7 mouse cellular contexts compared by ENCODE assay signal in genomic region chr14:60771057-60771456, GRCm38 (mm10). TPM values are rescaled to one million over a fixed set of nuclear protein-coding genes. Genes with fewer than 3 reads are reported as not detected.
DNase-seq lines count a peak whose midpoint lies in the region; ATAC-seq and TF ChIP-seq lines count a peak whose summit lies in the region.

No protein-coding gene starts in this region.

- 7% methylated on average over 8 of the region's 8 CpGs for WGBS in midbrain, embryonic 11.5 days
- under 1% methylated on average over 8 of the region's 8 CpGs for WGBS in small intestine, adult 2 months

- peak overlapping the region; percentile 30; the same call in 1 of the 2 replicates for H3K9ac ChIP-seq in midbrain, embryonic 11.5 days (ENCODE audit: low read length)

- intact Hi-C loops in gastrocnemius, postnatal 36 days (cut with DNase I): loop anchor here (1.0 to 5.0 kb wide), 2 partner anchors 60 to 244 kb away; no protein-coding TSS in a partner anchor
- intact Hi-C loops in left cerebral cortex, postnatal 4 days (cut with DNase I): loop anchor here (5.0 kb wide), 1 partner anchor 259 kb away; no protein-coding TSS in a partner anchor

- no peaks in the 10 kb centered on the region for H3K9me3 ChIP-seq in midbrain, embryonic 11.5 days (ENCODE audit: control insufficient read depth, low read length)

- no peaks in the 10 kb centered on the region for H3K4me1 ChIP-seq in midbrain, embryonic 11.5 days (ENCODE audit: control insufficient read depth, insufficient read depth, low read length)
- no peaks in the 10 kb centered on the region for H3K4me1 ChIP-seq in small intestine, adult 2 months (ENCODE audit: control insufficient read depth, insufficient read depth, insufficient read length, low read length)

- peak; percentile 99; the same call in 1 of the 2 replicates for TF ChIP-seq CTCF in small intestine, adult 2 months (IDR thresholded peaks at IDR 0.05; ENCODE audit: extremely low read depth, insufficient read length, insufficient replicate concordance, low read depth, low read length)

- H3K27me3 ChIP-seq in midbrain, embryonic 11.5 days (ENCODE audit: control insufficient read depth, insufficient read depth, low read length): no peaks in the 10 kb centered on the region
- H3K27me3 ChIP-seq in small intestine, adult 2 months (ENCODE audit: control insufficient read depth, insufficient read depth, low read length): no peaks in the 10 kb centered on the region

- peak; percentile 84 for DNase-seq in adrenal gland, postnatal 14 days
- peak; percentile 54 for DNase-seq in embryo, embryonic 11.5 days (ENCODE audit: low read depth, low spot score)
- peak; percentile 41 to 46 for DNase-seq in gastrocnemius, postnatal 36 days
- DNase-seq in kidney, adult 11 months: peak; percentile 52
- peak; percentile 79 for DNase-seq in left cerebral cortex, postnatal 4 days
- peak; percentile 98 for DNase-seq in midbrain, embryonic 11.5 days (ENCODE audit: low spot score, missing footprints)

- peak overlapping the region; percentile 28 for H3K4me3 ChIP-seq in midbrain, embryonic 11.5 days (ENCODE audit: low read depth, low read length)
- H3K4me3 ChIP-seq in small intestine, adult 2 months (ENCODE audit: low read depth, low read length): peak overlapping the region; percentile 21; the same call in 1 of the 2 replicates

- H3K4me2 ChIP-seq in midbrain, embryonic 11.5 days: peak overlapping the region; percentile 44

- no peak for TF ChIP-seq POLR2A in small intestine, adult 2 months (IDR thresholded peaks at IDR 0.05; ENCODE audit: low read depth, low read length)

- H3K36me3 ChIP-seq in midbrain, embryonic 11.5 days (ENCODE audit: control insufficient read depth, insufficient read depth, low read length): no peaks in the 10 kb centered on the region
- H3K36me3 ChIP-seq in small intestine, adult 2 months (ENCODE audit: control insufficient read depth, insufficient read depth, low read length): no peaks in the 10 kb centered on the region

- no peak overlapping the region for H3K27ac ChIP-seq in midbrain, embryonic 11.5 days (ENCODE audit: low read depth, low read length)
- no peak overlapping the region for H3K27ac ChIP-seq in small intestine, adult 2 months (ENCODE audit: insufficient read depth, low read depth, low read length)

- ATAC-seq in midbrain, embryonic 11.5 days (ENCODE audit: low FRiP score): peak; percentile 50

RNA-seq across cellular contexts. Expression of gene C1qtnf9, which starts 3.1 kb away (rescaled TPM):
- total RNA-seq in adrenal gland, postnatal 14 days (2021): 18.4 and 25.7 TPM in 2 replicates
- 10 to 100 TPM; 19.4 to 25.8 TPM for total RNA-seq in gastrocnemius, postnatal 36 days (2021)
- total RNA-seq in left cerebral cortex, postnatal 4 days (2021): under 1 TPM in 1 of 2 experiments, not detected in 1; 0.20 TPM
- not detected in 2 replicates for polyA plus RNA-seq in midbrain, embryonic 11.5 days (2014; fragmentation: Nextera tagmentation; extraction: Ambion mirVana)
- 0.47 and 0.70 TPM in 2 replicates for polyA plus RNA-seq in small intestine, adult 2 months (2012; rRNA removed)

RNA-seq across cellular contexts. Expression of gene Mipep, which starts 13.3 kb away (rescaled TPM):
- total RNA-seq in adrenal gland, postnatal 14 days (2021): 53.8 and 54.1 TPM in 2 replicates
- 10 to 100 TPM; 32.4 to 33.4 TPM for total RNA-seq in gastrocnemius, postnatal 36 days (2021)
- total RNA-seq in left cerebral cortex, postnatal 4 days (2021): 10 to 100 TPM; 23.3 to 25.3 TPM
- polyA plus RNA-seq in midbrain, embryonic 11.5 days (2014; fragmentation: Nextera tagmentation; extraction: Ambion mirVana): 26.6 and 26.7 TPM in 2 replicates
- polyA plus RNA-seq in small intestine, adult 2 months (2012; rRNA removed): 6.2 and 6.4 TPM in 2 replicates

Comparison
In these comparisons a context has a peak if more than half of its experiments do, and no peak if none do; other contexts are left out.
1. DNase-seq: peak in every context shown above with its lines; median percentile 98 in midbrain, embryonic 11.5 days; 84 in adrenal gland, postnatal 14 days; 79 in left cerebral cortex, postnatal 4 days; 54 in embryo, embryonic 11.5 days; 52 in kidney, adult 11 months; 44 in gastrocnemius, postnatal 36 days.
2. RNA of gene C1qtnf9, which starts 3.1 kb away (total RNA-seq): 19.4 to 25.8 TPM in gastrocnemius, postnatal 36 days and 18.4 to 25.7 TPM in adrenal gland, postnatal 14 days; 0.20 TPM in left cerebral cortex, postnatal 4 days; every median in the first group is over 10 times any median in the second.